Mouse (Mus musculus): ENCODE data around the gene Fbxw9. TPM values are rescaled to one million over a fixed set of nuclear protein-coding genes. Genes with fewer than 3 reads are reported as not detected.
"Not testable (repeated sequence)": the region's sequence is repeated elsewhere in the genome, so short reads cannot be mapped to it uniquely, and the experiment has no call there.

Gene Fbxw9
- polyA plus RNA-seq, 1 experiment from 2014 or later, result 35.2 TPM

- peak overlapping the region; percentile 96 for H3K4me2 ChIP-seq (ENCODE audit: low read length)
- peak overlapping the region; percentile 82 for H3K27ac ChIP-seq
- WGBS, result under 1% methylated on average over 25 of the region's 25 CpGs
- H3K4me1 ChIP-seq (replicated peaks; ENCODE audit: insufficient read depth, low read length), result no peaks in the 10 kb centered on the region; the same call in 1 of the 2 replicates
- TF ChIP-seq CTCF (IDR thresholded peaks at IDR 0.05; ENCODE audit: low read depth), result no peak
- peak overlapping the region; percentile 72 for H3K4me3 ChIP-seq (replicated peaks; ENCODE audit: low read depth, low read length)
- no peaks in the 10 kb centered on the region for H3K9me3 ChIP-seq (replicated peaks; ENCODE audit: low read length)
- peak overlapping the region; percentile 87 for H3K9ac ChIP-seq (ENCODE audit: low read depth, low read length)
- H3K36me3 ChIP-seq (ENCODE audit: insufficient read depth, low read length), result peaks cover 14% of the 10 kb centered on the region
- no peaks in the 10 kb centered on the region for H3K27me3 ChIP-seq (ENCODE audit: insufficient read depth, low read length)
- ATAC-seq (replicated peaks; ENCODE audit: low FRiP score, low read depth) (no peak), DNase-seq (ENCODE audit: low spot score) (no peak)
These were observed 20.3 kb downstream of the Fbxw9 start for GRCm38 (mm10) chr8:85080214-85080531.

GRCm38 (mm10) chr8:85080532-85081215 lies 20.8 kb downstream of the Fbxw9 start, which contains the start of gene Wdr83os:
Gene Wdr83os, plus strand, starts transcription at chr8:85080740.
- Histone ChIP-seq H3K27me3 (ENCODE audit: insufficient read depth, low read length) (no peaks in the 10 kb centered on the region), H3K36me3 (ENCODE audit: insufficient read depth, low read length) (peaks cover 12% of the 10 kb centered on the region), H3K9me3 (replicated peaks; ENCODE audit: low read length) (no peaks in the 10 kb centered on the region), H3K4me3 (replicated peaks; ENCODE audit: low read depth, low read length) (peak within 1 kb of the TSS; percentile 72), H3K4me2 (ENCODE audit: low read length) (peak within 1 kb of the TSS; percentile 96), H3K9ac (ENCODE audit: low read depth, low read length) (peak within 1 kb of the TSS; percentile 87), H3K4me1 (replicated peaks; ENCODE audit: insufficient read depth, low read length) (no peaks in the 10 kb centered on the region; the same call in 1 of the 2 replicates), H3K27ac (peak within 1 kb of the TSS; percentile 82)
- no peak for TF ChIP-seq CTCF (IDR thresholded peaks at IDR 0.05; ENCODE audit: low read depth)
- DNase-seq (ENCODE audit: low spot score) (peak; percentile 83), ATAC-seq (replicated peaks; ENCODE audit: low FRiP score, low read depth) (peak; percentile 5)
- under 1% methylated on average over 30 of the region's 30 CpGs for WGBS

GRCm38 (mm10) chr8:85081216-85081555 lies 21.3 kb downstream of the Fbxw9 start, which contains the start of gene Wdr83:
Gene Wdr83, minus strand, starts transcription at chr8:85081306.
- Histone ChIP-seq H3K27ac (peak within 1 kb of the TSS; percentile 82), H3K9ac (ENCODE audit: low read depth, low read length) (peak within 1 kb of the TSS; percentile 87), H3K27me3 (ENCODE audit: insufficient read depth, low read length) (no peaks in the 10 kb centered on the region), H3K9me3 (replicated peaks; ENCODE audit: low read length) (no peaks in the 10 kb centered on the region), H3K4me1 (replicated peaks; ENCODE audit: insufficient read depth, low read length) (no peaks in the 10 kb centered on the region; the same call in 1 of the 2 replicates), H3K36me3 (ENCODE audit: insufficient read depth, low read length) (peaks cover 11% of the 10 kb centered on the region), H3K4me2 (ENCODE audit: low read length) (peak within 1 kb of the TSS; percentile 96), H3K4me3 (replicated peaks; ENCODE audit: low read depth, low read length) (peak within 1 kb of the TSS; percentile 72)
- peak; percentile 71 for DNase-seq (ENCODE audit: low spot score)
- peak; percentile 61 for ATAC-seq (replicated peaks; ENCODE audit: low FRiP score, low read depth)
- TF ChIP-seq CTCF (IDR thresholded peaks at IDR 0.05; ENCODE audit: low read depth), result no peak
- 1% methylated on average over 9 of the region's 9 CpGs for WGBS

- H3K36me3 ChIP-seq (ENCODE audit: insufficient read depth, low read length), result peaks cover 13% of the 10 kb centered on the region
- H3K9ac ChIP-seq (ENCODE audit: low read depth, low read length); H3K27ac ChIP-seq; H3K27me3 ChIP-seq (ENCODE audit: insufficient read depth, low read length); DNase-seq (ENCODE audit: low spot score); H3K4me2 ChIP-seq (ENCODE audit: low read length); H3K9me3 ChIP-seq (replicated peaks; ENCODE audit: low read length); ATAC-seq (replicated peaks; ENCODE audit: low FRiP score, low read depth); H3K4me3 ChIP-seq (replicated peaks; ENCODE audit: low read depth, low read length); H3K4me1 ChIP-seq (replicated peaks; ENCODE audit: insufficient read depth, low read length): not testable (repeated sequence)
- 86% methylated on average over 4 of the region's 4 CpGs for WGBS
These were observed 22.3 kb downstream of the Fbxw9 start for GRCm38 (mm10) chr8:85082169-85082568.

GRCm38 (mm10) chr8:85083108-85083813 lies 23.4 kb downstream of the Fbxw9 start, which contains the start of gene Man2b1:
Gene Man2b1, plus strand, starts transcription at chr8:85083270.
- no peaks in the 10 kb centered on the region for H3K27me3 ChIP-seq (ENCODE audit: insufficient read depth, low read length)
- H3K4me1 ChIP-seq (replicated peaks; ENCODE audit: insufficient read depth, low read length), result no peaks in the 10 kb centered on the region; the same call in 1 of the 2 replicates
- H3K36me3 ChIP-seq (ENCODE audit: insufficient read depth, low read length), result peaks cover 22% of the 10 kb centered on the region
- 3% methylated on average over 30 of the region's 30 CpGs for WGBS
- peak within 1 kb of the TSS; percentile 95 for H3K4me2 ChIP-seq (ENCODE audit: low read length)
- peak within 1 kb of the TSS; percentile 62; the same call in 1 of the 2 replicates for H3K27ac ChIP-seq
- H3K9ac ChIP-seq (ENCODE audit: low read depth, low read length), result peak within 1 kb of the TSS; percentile 73
- ATAC-seq (replicated peaks; ENCODE audit: low FRiP score, low read depth) (peak; percentile 86), DNase-seq (ENCODE audit: low spot score) (peak; percentile 93)
- H3K9me3 ChIP-seq (replicated peaks; ENCODE audit: low read length), result no peaks in the 10 kb centered on the region
- TF ChIP-seq CTCF (IDR thresholded peaks at IDR 0.05; ENCODE audit: low read depth), result peak; percentile 52; the same call in 1 of the 2 replicates
- peak within 1 kb of the TSS; percentile 65 for H3K4me3 ChIP-seq (replicated peaks; ENCODE audit: low read depth, low read length)

GRCm38 (mm10) chr8:85084633-85085032 lies 24.8 kb downstream of the Fbxw9 start:
- DNase-seq (ENCODE audit: low spot score), result no peak
- WGBS, result 89% methylated on average over 8 of the region's 8 CpGs
- Histone ChIP-seq H3K27me3 (ENCODE audit: insufficient read depth, low read length) (no peaks in the 10 kb centered on the region), H3K36me3 (ENCODE audit: insufficient read depth, low read length) (peaks cover 25% of the 10 kb centered on the region), H3K9ac (ENCODE audit: low read depth, low read length) (no peak overlapping the region), H3K27ac (no peak overlapping the region), H3K4me2 (ENCODE audit: low read length) (no peak overlapping the region), H3K9me3 (replicated peaks; ENCODE audit: low read length) (no peaks in the 10 kb centered on the region), H3K4me3 (replicated peaks; ENCODE audit: low read depth, low read length) (no peak overlapping the region), H3K4me1 (replicated peaks; ENCODE audit: insufficient read depth, low read length) (no peaks in the 10 kb centered on the region; the same call in 1 of the 2 replicates)
- TF ChIP-seq CTCF (IDR thresholded peaks at IDR 0.05; ENCODE audit: low read depth), result no peak
- ATAC-seq (replicated peaks; ENCODE audit: low FRiP score, low read depth), result no peak
